Mouse (Mus musculus) neural tube, embryonic 14.5 days (tissue): ENCODE results near the gene Ptgdr. TPM values are rescaled to one million over a fixed set of nuclear protein-coding genes. Genes with fewer than 3 reads are reported as not detected.
"Not testable (repeated sequence)": the region's sequence is repeated elsewhere in the genome, so short reads cannot be mapped to it uniquely, and the experiment has no call there.

Experiments used
- ATAC-seq: fragments of 200-750 bp; cut with Nextera tagmentation; 2 replicates; pipeline ENCODE4 v1.8.0; 2017; ENCODE audit warnings: low read depth, mild to moderate bottlenecking, moderate TSS enrichment, moderate library complexity
- H3K27ac ChIP-seq: fragments of 300-500 bp; sonication (generic); 2 replicates; pipeline ENCODE4 v1.5.1; 2014; ENCODE audit warnings: low read depth, mild to moderate bottlenecking, control low read depth, low read length, moderate library complexity, mixed read lengths
- H3K27me3 ChIP-seq: fragments of 300-500 bp; sonication (generic); 2 replicates; pipeline ENCODE4 v1.6.1; 2014; ENCODE audit warnings: low read length; ENCODE audit not compliant: control insufficient read depth, insufficient read depth
- H3K36me3 ChIP-seq: fragments of 300-500 bp; sonication (generic); 2 replicates; pipeline ENCODE4 v1.6.1; 2014; ENCODE audit warnings: low read length, mixed read lengths; ENCODE audit not compliant: control insufficient read depth, insufficient read depth
- H3K4me1 ChIP-seq: fragments of 300-500 bp; sonication (generic); 2 replicates; pipeline ENCODE4 v1.6.1; 2014; ENCODE audit warnings: low read length; ENCODE audit not compliant: control insufficient read depth, insufficient read depth
- H3K4me2 ChIP-seq: fragments of 300-500 bp; sonication (generic); 2 replicates; pipeline ENCODE4 v1.6.1; 2014; ENCODE audit warnings: mild to moderate bottlenecking, low read depth, low read length, control low read depth
- H3K4me3 ChIP-seq: fragments of 300-500 bp; sonication (generic); 2 replicates; pipeline ENCODE4 v1.5.1; 2014; ENCODE audit warnings: low read depth, low read length, control low read depth, mixed read lengths
- H3K9ac ChIP-seq: fragments of 300-500 bp; sonication (generic); replicated peaks from 2 replicates; pipeline ENCODE4 v1.6.1; 2014; ENCODE audit warnings: low read depth, mild to moderate bottlenecking, control low read depth, low read length, mixed read lengths
- H3K9me3 ChIP-seq: fragments of 300-500 bp; sonication (generic); 2 replicates; pipeline ENCODE4 v1.6.1; 2016; ENCODE audit warnings: low read length; ENCODE audit not compliant: control insufficient read depth
- WGBS: fragments of 180-500 bp; shearing (Covaris S2); extraction: QIAGEN DNeasy Blood & Tissue Kit; methylation state at CpG from one replicate; pipeline ENCODE4 v1.1.7; 2014; 5-methylcytosine and 5-hydroxymethylcytosine counted together
- polyA plus RNA-seq: library from polyadenylated mRNA; unstranded; fragments of >200 nt; fragmentation: Nextera tagmentation; extraction: Ambion mirVana; gene quantifications from 2 replicates; pipeline ENCODE4 v1.2.1, GENCODE M21; 2014

Gene Ptgdr
- polyA plus RNA-seq, 1 experiment from 2014 or later = 1.3 TPM

- no peaks in the 10 kb centered on the region for H3K9me3 ChIP-seq
- no peak overlapping the region for H3K27ac ChIP-seq
- peak; percentile 22; the same call in 1 of the 2 replicates for ATAC-seq
- 15% methylated on average over 12 of the region's 12 CpGs for WGBS
- peak overlapping the region; percentile 48; the same call in 1 of the 2 replicates for H3K4me2 ChIP-seq
- peak overlapping the region; percentile 33 for H3K4me3 ChIP-seq
- peaks cover 10% of the 10 kb centered on the region; the same call in 1 of the 2 replicates for H3K27me3 ChIP-seq
- H3K36me3 ChIP-seq = no peaks in the 10 kb centered on the region
- H3K9ac ChIP-seq = no peak overlapping the region
- H3K4me1 ChIP-seq = no peaks in the 10 kb centered on the region
Measured at GRCm38 (mm10) chr14:44858372-44858771, 803 bp downstream of the Ptgdr start.

DNA sequence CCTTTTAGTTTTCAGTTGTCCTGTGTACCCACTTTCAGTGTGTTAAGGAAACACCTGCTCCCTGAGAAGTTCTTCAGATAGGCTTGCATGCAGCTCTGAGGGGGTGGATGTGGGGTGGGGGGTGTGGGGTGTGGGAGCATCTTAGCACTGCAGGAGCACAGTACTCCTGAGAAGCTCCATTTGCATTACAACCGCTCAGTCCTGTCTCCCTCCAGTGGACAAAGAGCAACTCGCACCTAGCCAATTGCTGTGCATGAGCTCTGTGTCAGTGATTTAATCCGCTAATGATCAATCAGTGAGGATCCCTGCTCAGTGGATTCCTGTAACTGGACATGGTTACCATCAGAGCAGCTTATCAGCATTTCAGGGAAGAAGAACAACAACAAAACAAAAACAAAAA, 8.5 kb downstream of the Ptgdr start:
- H3K9ac ChIP-seq, H3K36me3 ChIP-seq, H3K4me3 ChIP-seq, H3K27ac ChIP-seq, H3K27me3 ChIP-seq, H3K9me3 ChIP-seq, H3K4me2 ChIP-seq, H3K4me1 ChIP-seq: not testable (repeated sequence)
- 1% methylated on average over 3 of the region's 3 CpGs for WGBS
- peak; percentile 78 for ATAC-seq

DNA sequence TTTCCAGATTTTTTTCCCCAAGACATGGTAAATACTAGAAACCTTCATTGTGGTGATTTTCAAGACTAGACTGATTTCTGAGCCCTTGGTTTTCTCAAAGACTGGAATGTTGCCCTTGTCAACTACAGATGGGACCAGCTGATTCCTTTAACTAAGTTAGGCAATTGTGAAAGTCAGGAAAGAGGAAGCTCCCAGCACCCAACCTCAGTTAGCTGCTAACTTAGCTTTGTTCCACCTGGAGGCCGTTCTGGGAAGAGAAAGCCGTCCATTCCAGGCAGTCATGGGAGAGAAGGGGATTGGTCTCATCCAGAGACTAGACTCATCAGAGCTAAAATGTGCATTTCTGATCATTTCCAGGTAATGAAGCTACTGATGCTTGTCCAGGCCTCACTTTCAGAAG, 11.4 kb downstream of the Ptgdr start:
- no peak overlapping the region for H3K4me3 ChIP-seq
- no peaks in the 10 kb centered on the region for H3K36me3 ChIP-seq
- 93% methylated on average over 2 of the region's 2 CpGs for WGBS
- H3K27me3 ChIP-seq = no peaks in the 10 kb centered on the region
- no peaks in the 10 kb centered on the region for H3K9me3 ChIP-seq
- no peak for ATAC-seq
- no peak overlapping the region for H3K27ac ChIP-seq
- no peak overlapping the region for H3K4me2 ChIP-seq
- H3K9ac ChIP-seq = no peak overlapping the region
- no peaks in the 10 kb centered on the region for H3K4me1 ChIP-seq

GRCm38 (mm10) chr14:44846558-44847263, 12.5 kb downstream of the Ptgdr start:
- Histone ChIP-seq H3K36me3 (no peaks in the 10 kb centered on the region), H3K9ac (no peak overlapping the region), H3K9me3 (no peaks in the 10 kb centered on the region), H3K4me3 (no peak overlapping the region), H3K27me3 (no peaks in the 10 kb centered on the region), H3K4me2 (no peak overlapping the region), H3K4me1 (no peaks in the 10 kb centered on the region), H3K27ac (no peak overlapping the region)
- no peak for ATAC-seq
- WGBS = 77% methylated on average over 6 of the region's 6 CpGs

GRCm38 (mm10) chr14:44843768-44844755, 15.1 kb downstream of the Ptgdr start:
- WGBS = 40% methylated on average over 15 of the region's 15 CpGs
- ATAC-seq = peak; percentile 74; the same call in 1 of the 2 replicates
- Histone ChIP-seq H3K36me3 (no peaks in the 10 kb centered on the region), H3K27me3 (no peaks in the 10 kb centered on the region), H3K9me3 (no peaks in the 10 kb centered on the region), H3K4me1 (no peaks in the 10 kb centered on the region), H3K9ac (no peak overlapping the region), H3K4me2 (peak overlapping the region; percentile 26), H3K4me3 (no peak overlapping the region), H3K27ac (no peak overlapping the region)

DNA sequence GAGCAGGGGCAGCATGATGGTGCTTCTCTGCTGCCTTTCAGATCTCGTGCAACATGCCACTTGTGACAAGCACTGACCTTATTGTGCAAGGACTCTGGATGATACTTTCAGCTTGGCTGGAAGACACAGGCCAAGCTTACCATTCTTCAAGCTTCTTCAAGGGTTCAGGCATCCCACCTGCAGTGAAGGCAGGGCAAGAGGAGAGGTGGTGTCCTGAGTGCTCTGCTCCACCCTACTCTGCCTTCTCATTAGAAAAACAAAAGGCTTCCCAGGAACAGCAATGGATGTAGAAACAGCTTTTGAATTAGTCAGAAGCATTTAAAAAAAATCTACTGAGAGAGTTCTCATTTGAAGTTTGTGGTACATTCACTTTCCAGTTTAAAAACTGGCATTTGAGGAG, 20.5 kb downstream of the Ptgdr start:
- Histone ChIP-seq H3K4me2 (no peak overlapping the region), H3K9me3 (no peaks in the 10 kb centered on the region), H3K4me1 (no peaks in the 10 kb centered on the region), H3K36me3 (no peaks in the 10 kb centered on the region), H3K27me3 (no peaks in the 10 kb centered on the region), H3K27ac (no peak overlapping the region), H3K9ac (no peak overlapping the region), H3K4me3 (no peak overlapping the region)
- 63% methylated on average over 1 of the region's 1 CpGs for WGBS
- ATAC-seq = no peak

DNA sequence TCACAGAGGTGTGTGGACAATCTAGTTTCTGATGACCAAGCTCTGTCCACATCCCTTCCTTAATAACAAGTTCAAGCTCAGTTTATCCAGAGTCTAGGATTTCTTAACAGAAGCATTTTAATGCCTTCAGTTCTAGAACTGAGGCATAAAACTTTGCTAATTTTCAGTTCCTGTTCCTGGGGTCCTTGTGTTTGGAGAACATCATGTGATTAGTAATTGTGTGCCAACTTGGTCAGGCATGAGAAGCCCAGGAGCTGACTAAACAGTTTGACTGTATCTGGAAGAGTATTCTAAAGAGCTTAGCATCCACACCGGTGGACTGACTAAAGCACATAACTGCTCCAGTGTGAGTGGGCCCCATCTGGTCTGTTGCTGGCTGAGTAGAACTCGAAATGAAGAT, 24.0 kb downstream of the Ptgdr start:
- no peak overlapping the region for H3K27ac ChIP-seq
- H3K36me3 ChIP-seq = no peaks in the 10 kb centered on the region
- no peak for ATAC-seq
- no peak overlapping the region for H3K4me3 ChIP-seq
- H3K9ac ChIP-seq = no peak overlapping the region
- no peaks in the 10 kb centered on the region for H3K4me1 ChIP-seq
- 77% methylated on average over 2 of the region's 2 CpGs for WGBS
- H3K9me3 ChIP-seq = no peaks in the 10 kb centered on the region
- H3K27me3 ChIP-seq = no peaks in the 10 kb centered on the region
- no peak overlapping the region for H3K4me2 ChIP-seq

GRCm38 (mm10) chr14:44834134-44834533, 25.0 kb downstream of the Ptgdr start:
- 12% methylated on average over 2 of the region's 3 CpGs for WGBS
- not testable (repeated sequence) for H3K4me2 ChIP-seq, H3K9me3 ChIP-seq, H3K27me3 ChIP-seq, H3K9ac ChIP-seq, H3K36me3 ChIP-seq, H3K4me3 ChIP-seq, H3K27ac ChIP-seq, H3K4me1 ChIP-seq
- peak; percentile 69 for ATAC-seq

GRCm38 (mm10) chr14:44833096-44833495, 26.1 kb downstream of the Ptgdr start:
- ATAC-seq, H3K36me3 ChIP-seq, H3K4me1 ChIP-seq, H3K4me2 ChIP-seq, H3K4me3 ChIP-seq, H3K9ac ChIP-seq, H3K9me3 ChIP-seq, H3K27me3 ChIP-seq, H3K27ac ChIP-seq: not testable (repeated sequence)
- WGBS = 94% methylated on average over 4 of the region's 4 CpGs
